Mouse (Mus musculus): ENCODE results near the gene Rgs3. TPM values are rescaled to one million over a fixed set of nuclear protein-coding genes. Genes with fewer than 3 reads are reported as not detected.

Gene Rgs3
- polyA plus RNA-seq, 1 experiment from 2014 or later: 38.2 TPM

- no peaks in the 10 kb centered on the region for H3K9me3 ChIP-seq (ENCODE audit: control insufficient read depth, low read depth, low read length)
- H3K9ac ChIP-seq (replicated peaks; ENCODE audit: low read depth, low read length): 0 out of 2 replicates have a peak overlapping the region, but pooled peaks have one; percentile 21
- no peak overlapping the region for H3K4me3 ChIP-seq (ENCODE audit: low read depth, low read length)
- H3K27me3 ChIP-seq (ENCODE audit: control insufficient read depth, insufficient read depth, low read length): no peaks in the 10 kb centered on the region
- no peak overlapping the region for H3K4me2 ChIP-seq (replicated peaks; ENCODE audit: low read depth, low read length)
- H3K4me1 ChIP-seq (ENCODE audit: control insufficient read depth, insufficient read depth, low read length): peaks cover 18% of the 10 kb centered on the region
- ATAC-seq (ENCODE audit: insufficient number of reproducible peaks, insufficient read depth, low FRiP score, low read depth): no peak
- WGBS: 19% methylated on average over 11 of the region's 11 CpGs
- peak overlapping the region; percentile 52; the same call in 1 of the 2 replicates for H3K27ac ChIP-seq (ENCODE audit: low read length)
- H3K36me3 ChIP-seq (ENCODE audit: control insufficient read depth, insufficient read depth, low read length): no peaks in the 10 kb centered on the region
Observed at GRCm38 (mm10) chr4:62641230-62641589, 81.6 kb downstream of the Rgs3 start.

DNA sequence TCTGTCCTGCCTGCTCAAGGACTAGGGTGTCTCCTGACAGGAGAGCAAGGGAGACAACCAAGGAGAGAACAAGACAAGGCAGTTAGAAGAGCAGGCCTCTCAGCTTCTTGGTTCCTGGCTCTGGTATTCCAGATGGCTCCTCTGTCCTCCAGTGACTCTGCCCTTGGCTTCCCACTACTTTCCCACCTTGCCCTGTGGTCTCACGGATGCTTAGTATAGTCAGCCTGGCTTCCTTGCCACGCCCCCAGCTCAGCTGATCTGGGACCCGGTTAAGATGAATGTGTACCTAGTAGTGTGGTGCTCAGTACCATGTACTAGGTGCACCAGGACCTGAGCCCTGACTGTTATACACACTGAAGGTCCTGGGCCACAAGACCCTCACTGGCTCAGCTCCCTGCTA is 82.0 kb downstream of the Rgs3 start:
- Histone ChIP-seq H3K9me3 (ENCODE audit: control insufficient read depth, low read depth, low read length) (no peaks in the 10 kb centered on the region), H3K4me1 (ENCODE audit: control insufficient read depth, insufficient read depth, low read length) (peaks cover 21% of the 10 kb centered on the region), H3K27ac (ENCODE audit: low read length) (peak overlapping the region; percentile 52; the same call in 1 of the 2 replicates), H3K27me3 (ENCODE audit: control insufficient read depth, insufficient read depth, low read length) (no peaks in the 10 kb centered on the region), H3K36me3 (ENCODE audit: control insufficient read depth, insufficient read depth, low read length) (no peaks in the 10 kb centered on the region), H3K9ac (replicated peaks; ENCODE audit: low read depth, low read length) (0 out of 2 replicates have a peak overlapping the region, but pooled peaks have one; percentile 21), H3K4me2 (replicated peaks; ENCODE audit: low read depth, low read length) (no peak overlapping the region), H3K4me3 (ENCODE audit: low read depth, low read length) (no peak overlapping the region)
- WGBS: 62% methylated on average over 3 of the region's 3 CpGs
- ATAC-seq (ENCODE audit: insufficient number of reproducible peaks, insufficient read depth, low FRiP score, low read depth): no peak

DNA sequence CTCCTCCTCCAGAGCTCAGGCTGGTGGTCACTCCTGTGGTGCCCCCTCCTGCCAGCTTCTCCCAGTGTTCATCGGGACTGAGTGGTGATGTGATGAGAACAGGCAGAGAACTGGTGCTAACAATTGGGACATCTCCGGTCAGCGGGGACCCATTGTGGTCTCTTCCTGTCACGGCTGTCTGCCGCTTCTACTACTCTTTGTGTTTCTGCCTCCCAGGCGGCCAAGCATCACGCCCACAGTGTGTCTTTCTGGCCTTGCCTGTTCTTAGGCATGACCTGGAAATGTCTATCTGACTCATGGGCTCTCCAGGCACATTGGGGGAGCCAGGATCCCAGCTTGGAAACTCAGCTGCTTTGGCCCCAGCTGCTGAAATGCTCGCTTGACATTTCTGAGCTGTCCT is 83.8 kb downstream of the Rgs3 start:
- Histone ChIP-seq H3K9me3 (ENCODE audit: control insufficient read depth, low read depth, low read length) (no peaks in the 10 kb centered on the region), H3K27ac (ENCODE audit: low read length) (no peak overlapping the region), H3K4me3 (ENCODE audit: low read depth, low read length) (no peak overlapping the region), H3K27me3 (ENCODE audit: control insufficient read depth, insufficient read depth, low read length) (no peaks in the 10 kb centered on the region), H3K4me2 (replicated peaks; ENCODE audit: low read depth, low read length) (no peak overlapping the region), H3K9ac (replicated peaks; ENCODE audit: low read depth, low read length) (no peak overlapping the region), H3K4me1 (ENCODE audit: control insufficient read depth, insufficient read depth, low read length) (peaks cover 21% of the 10 kb centered on the region), H3K36me3 (ENCODE audit: control insufficient read depth, insufficient read depth, low read length) (no peaks in the 10 kb centered on the region)
- ATAC-seq (ENCODE audit: insufficient number of reproducible peaks, insufficient read depth, low FRiP score, low read depth): no peak
- 85% methylated on average over 8 of the region's 8 CpGs for WGBS

GRCm38 (mm10) chr4:62644031-62644793 is 84.6 kb downstream of the Rgs3 start:
- no peaks in the 10 kb centered on the region for H3K9me3 ChIP-seq (ENCODE audit: control insufficient read depth, low read depth, low read length)
- H3K4me2 ChIP-seq (replicated peaks; ENCODE audit: low read depth, low read length): no peak overlapping the region
- no peak for ATAC-seq (ENCODE audit: insufficient number of reproducible peaks, insufficient read depth, low FRiP score, low read depth)
- WGBS: 60% methylated on average over 11 of the region's 11 CpGs
- H3K9ac ChIP-seq (replicated peaks; ENCODE audit: low read depth, low read length): no peak overlapping the region
- no peaks in the 10 kb centered on the region for H3K36me3 ChIP-seq (ENCODE audit: control insufficient read depth, insufficient read depth, low read length)
- H3K4me1 ChIP-seq (ENCODE audit: control insufficient read depth, insufficient read depth, low read length): peaks cover 21% of the 10 kb centered on the region
- H3K27me3 ChIP-seq (ENCODE audit: control insufficient read depth, insufficient read depth, low read length): no peaks in the 10 kb centered on the region
- H3K27ac ChIP-seq (ENCODE audit: low read length): 0 out of 2 replicates have a peak overlapping the region, but pooled peaks have one; percentile 27
- no peak overlapping the region for H3K4me3 ChIP-seq (ENCODE audit: low read depth, low read length)

DNA sequence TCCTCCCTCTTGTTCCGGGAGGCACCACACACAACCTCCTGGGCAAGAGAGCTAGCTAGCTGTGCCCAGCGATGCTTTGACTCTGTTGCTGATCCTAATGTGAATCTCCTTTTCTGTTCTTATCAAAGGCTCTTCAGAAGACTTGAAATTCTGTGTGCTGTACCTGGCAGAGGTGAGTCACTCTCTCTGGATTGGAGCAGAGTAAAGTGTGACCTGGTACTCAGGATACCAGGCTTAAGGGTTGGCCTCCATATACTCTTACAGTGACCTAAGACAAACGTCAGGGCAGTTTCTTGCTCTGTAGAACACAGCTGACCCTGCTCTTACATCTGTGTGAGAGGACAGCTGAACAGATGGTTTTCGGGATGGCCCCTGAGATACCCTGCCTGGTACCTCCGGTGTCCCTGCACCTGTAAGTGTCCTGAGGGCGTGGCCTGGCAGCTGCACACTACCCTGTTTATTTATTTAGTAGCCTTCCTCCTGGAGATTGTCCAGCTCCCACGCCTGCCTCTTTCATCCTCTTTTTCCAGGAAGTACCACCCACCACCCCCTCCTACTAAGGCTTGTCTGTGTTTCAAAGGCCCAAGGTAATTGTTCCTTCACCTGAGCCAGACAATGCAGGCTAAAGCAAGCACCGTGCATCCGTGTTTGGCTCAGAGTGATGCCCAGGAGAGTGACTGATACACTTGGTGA is 87.1 kb downstream of the Rgs3 start:
- ATAC-seq (ENCODE audit: insufficient number of reproducible peaks, insufficient read depth, low FRiP score, low read depth): no peak
- no peak overlapping the region for H3K27ac ChIP-seq (ENCODE audit: low read length)
- H3K9me3 ChIP-seq (ENCODE audit: control insufficient read depth, low read depth, low read length): no peaks in the 10 kb centered on the region
- no peak overlapping the region for H3K9ac ChIP-seq (replicated peaks; ENCODE audit: low read depth, low read length)
- peaks cover 15% of the 10 kb centered on the region for H3K4me1 ChIP-seq (ENCODE audit: control insufficient read depth, insufficient read depth, low read length)
- H3K4me2 ChIP-seq (replicated peaks; ENCODE audit: low read depth, low read length): no peak overlapping the region
- H3K4me3 ChIP-seq (ENCODE audit: low read depth, low read length): no peak overlapping the region
- WGBS: 62% methylated on average over 9 of the region's 9 CpGs
- H3K27me3 ChIP-seq (ENCODE audit: control insufficient read depth, insufficient read depth, low read length): no peaks in the 10 kb centered on the region
- H3K36me3 ChIP-seq (ENCODE audit: control insufficient read depth, insufficient read depth, low read length): no peaks in the 10 kb centered on the region

- no peak for ATAC-seq (ENCODE audit: insufficient number of reproducible peaks, insufficient read depth, low FRiP score, low read depth)
- 85% methylated on average over 3 of the region's 3 CpGs for WGBS
- H3K36me3 ChIP-seq (ENCODE audit: control insufficient read depth, insufficient read depth, low read length): no peaks in the 10 kb centered on the region
- H3K9me3 ChIP-seq (ENCODE audit: control insufficient read depth, low read depth, low read length): no peaks in the 10 kb centered on the region
- H3K4me2 ChIP-seq (replicated peaks; ENCODE audit: low read depth, low read length): no peak overlapping the region
- H3K27me3 ChIP-seq (ENCODE audit: control insufficient read depth, insufficient read depth, low read length): no peaks in the 10 kb centered on the region
- no peak overlapping the region for H3K9ac ChIP-seq (replicated peaks; ENCODE audit: low read depth, low read length)
- peaks cover 15% of the 10 kb centered on the region for H3K4me1 ChIP-seq (ENCODE audit: control insufficient read depth, insufficient read depth, low read length)
- H3K4me3 ChIP-seq (ENCODE audit: low read depth, low read length): no peak overlapping the region
- no peak overlapping the region for H3K27ac ChIP-seq (ENCODE audit: low read length)
Observed at GRCm38 (mm10) chr4:62648848-62649247, 89.2 kb downstream of the Rgs3 start.

DNA sequence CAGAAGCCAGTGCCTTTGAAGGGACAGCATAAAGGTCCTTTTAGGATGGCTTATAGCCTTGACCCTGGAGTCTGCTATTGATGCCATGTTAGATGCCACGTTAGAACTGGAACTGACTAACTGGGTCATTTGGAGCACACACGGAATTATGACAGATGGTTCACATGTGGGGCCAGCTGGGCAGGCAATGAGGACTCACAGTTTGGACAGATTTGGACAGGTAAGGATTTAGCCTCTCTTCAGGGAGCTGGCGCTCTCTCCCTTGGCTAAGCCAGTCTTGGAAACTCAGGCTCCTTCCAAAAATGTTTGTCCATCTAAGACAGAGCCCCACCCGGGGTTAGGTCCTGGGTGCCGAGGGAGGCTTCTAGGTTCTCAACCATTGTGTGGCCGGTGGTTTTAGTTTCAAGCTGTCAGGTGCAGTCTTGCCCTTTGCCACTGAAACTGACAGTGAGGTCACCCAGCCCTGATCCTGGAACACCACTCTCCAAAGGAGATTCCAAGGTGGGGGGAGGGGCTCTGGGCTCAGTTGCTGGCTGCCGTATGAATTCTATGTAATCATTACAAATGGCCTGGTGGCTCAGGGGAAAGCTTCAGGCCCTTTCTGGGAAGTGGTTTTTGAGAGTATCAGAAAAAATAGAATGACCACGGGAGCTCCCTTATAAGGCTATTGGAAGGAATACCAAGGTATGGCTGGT is 90.0 kb downstream of the Rgs3 start:
- Histone ChIP-seq H3K27ac (ENCODE audit: low read length) (no peak overlapping the region), H3K27me3 (ENCODE audit: control insufficient read depth, insufficient read depth, low read length) (no peaks in the 10 kb centered on the region), H3K9me3 (ENCODE audit: control insufficient read depth, low read depth, low read length) (no peaks in the 10 kb centered on the region), H3K9ac (replicated peaks; ENCODE audit: low read depth, low read length) (no peak overlapping the region), H3K4me3 (ENCODE audit: low read depth, low read length) (no peak overlapping the region), H3K36me3 (ENCODE audit: control insufficient read depth, insufficient read depth, low read length) (no peaks in the 10 kb centered on the region), H3K4me2 (replicated peaks; ENCODE audit: low read depth, low read length) (no peak overlapping the region), H3K4me1 (ENCODE audit: control insufficient read depth, insufficient read depth, low read length) (peaks cover 11% of the 10 kb centered on the region; the same call in 1 of the 2 replicates)
- no peak for ATAC-seq (ENCODE audit: insufficient number of reproducible peaks, insufficient read depth, low FRiP score, low read depth)
- 57% methylated on average over 8 of the region's 8 CpGs for WGBS

DNA sequence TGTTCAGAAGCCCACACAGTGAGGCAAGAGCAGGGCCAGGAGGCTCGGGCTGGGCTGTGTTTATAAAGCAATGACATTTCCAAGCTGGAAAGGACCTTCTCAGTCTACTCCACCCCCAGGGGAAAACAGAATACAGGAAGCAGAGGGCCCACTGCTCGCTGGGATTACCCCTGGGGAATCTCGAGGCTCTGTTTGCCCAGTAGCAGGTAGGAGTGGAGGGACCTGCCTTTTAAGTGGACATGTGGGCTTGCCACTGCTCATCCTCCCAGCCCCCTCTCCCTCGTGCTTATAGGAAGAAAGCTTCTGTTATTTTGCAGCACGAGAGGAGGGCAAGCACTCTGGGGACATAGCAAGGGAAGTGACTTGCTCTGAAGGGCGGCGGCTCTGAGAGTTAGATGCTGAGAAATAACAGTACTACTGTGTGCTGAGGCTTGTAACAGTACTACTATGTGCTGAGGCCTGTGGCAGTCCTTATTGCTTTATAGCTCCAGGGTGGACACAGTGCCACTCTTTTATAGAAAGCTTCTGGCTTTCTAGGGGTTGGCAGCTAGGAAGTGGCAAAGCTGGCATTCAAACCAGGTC is 91.6 kb downstream of the Rgs3 start:
- H3K27ac ChIP-seq (ENCODE audit: low read length): no peak overlapping the region; the same call in 1 of the 2 replicates
- H3K4me3 ChIP-seq (ENCODE audit: low read depth, low read length): no peak overlapping the region
- ATAC-seq (ENCODE audit: insufficient number of reproducible peaks, insufficient read depth, low FRiP score, low read depth): no peak
- H3K36me3 ChIP-seq (ENCODE audit: control insufficient read depth, insufficient read depth, low read length): no peaks in the 10 kb centered on the region
- peaks cover 12% of the 10 kb centered on the region; the same call in 1 of the 2 replicates for H3K4me1 ChIP-seq (ENCODE audit: control insufficient read depth, insufficient read depth, low read length)
- H3K27me3 ChIP-seq (ENCODE audit: control insufficient read depth, insufficient read depth, low read length): no peaks in the 10 kb centered on the region
- H3K9me3 ChIP-seq (ENCODE audit: control insufficient read depth, low read depth, low read length): no peaks in the 10 kb centered on the region
- no peak overlapping the region for H3K9ac ChIP-seq (replicated peaks; ENCODE audit: low read depth, low read length)
- no peak overlapping the region for H3K4me2 ChIP-seq (replicated peaks; ENCODE audit: low read depth, low read length)
- 38% methylated on average over 7 of the region's 7 CpGs for WGBS

Measured in stomach, embryonic 14.5 days (tissue).